8 mouse cellular contexts compared by ENCODE assay signal in genomic region chr1:64189471-64189870, GRCm38 (mm10).
DNase-seq lines count a peak whose midpoint lies in the region; ATAC-seq lines count a peak whose summit lies in the region.
"Had no signal": no experiment of that assay in that cellular context is flagged by ENCODE, and none has a peak within 500 bp of the region (broad histone marks: within the 10 kb centered on the region; RNA-seq: fewer than 3 reads in every experiment).

No protein-coding gene starts in this region.

- ATAC-seq in forebrain, embryonic 13.5 days: no peak
- ATAC-seq in megakaryocyte progenitor cell, adult 5-6 weeks (replicated peaks; ENCODE audit: poor library complexity): peak; percentile 93

- no peaks in the 10 kb centered on the region for H3K27me3 ChIP-seq in forebrain, embryonic 13.5 days
- H3K27me3 ChIP-seq: lung, embryonic 15.5 days had no signal

- H3K4me1 ChIP-seq in forebrain, embryonic 13.5 days: peaks cover 59% of the 10 kb centered on the region

- no peaks in the 10 kb centered on the region for H3K36me3 ChIP-seq in forebrain, embryonic 13.5 days (ENCODE audit: poor library complexity, severe bottlenecking)
- H3K36me3 ChIP-seq: lung, embryonic 15.5 days had no signal

- peak overlapping the region; percentile 31 for H3K27ac ChIP-seq in forebrain, embryonic 13.5 days
- H3K27ac ChIP-seq: lung, embryonic 15.5 days had no signal

- H3K9me3 ChIP-seq in forebrain, embryonic 13.5 days (replicated peaks): no peaks in the 10 kb centered on the region; the same call in 1 of the 2 replicates
- H3K9me3 ChIP-seq: lung, embryonic 15.5 days had no signal

- H3K4me3 ChIP-seq in forebrain, embryonic 13.5 days: no peak overlapping the region
- H3K4me3 ChIP-seq: lung, embryonic 15.5 days had no signal

- H3K4me2 ChIP-seq in forebrain, embryonic 13.5 days: no peak overlapping the region
- H3K4me2 ChIP-seq: lung, embryonic 15.5 days had no signal

- no peak overlapping the region for H3K9ac ChIP-seq in forebrain, embryonic 13.5 days
- H3K9ac ChIP-seq: lung, embryonic 15.5 days had no signal

- DNase-seq in layer of hippocampus, adult 9-11 months: peak; percentile 73
- no peak for DNase-seq in layer of hippocampus, postnatal 25 days (ENCODE audit: extremely low spot score in 1 of 2, low spot score in 1 of 2)
- peak; percentile 40 for DNase-seq in kidney, adult 9 months
- no peak for DNase-seq in cerebellum, adult 11-12 months
- DNase-seq in thymus, postnatal 4 days: no peak

- WGBS in forebrain, embryonic 13.5 days: 44% methylated on average over 6 of the region's 6 CpGs

Comparison
In these comparisons a context has a peak if more than half of its experiments do, and no peak if none do; other contexts are left out.
1. DNase-seq: peak in layer of hippocampus, adult 9-11 months (single experiment) and kidney, adult 9 months (single experiment); none in layer of hippocampus, postnatal 25 days (0 of 2), cerebellum, adult 11-12 months (single experiment) and thymus, postnatal 4 days (single experiment).